Mouse (Mus musculus) G1E (cell line): ENCODE measurements around the gene Lctl. TPM values are rescaled to one million over a fixed set of nuclear protein-coding genes. Genes with fewer than 3 reads are reported as not detected.
A peak's percentile ranks its signal among the peaks of the same experiment; 100 is the strongest.
"Not testable (repeated sequence)": the region's sequence is repeated elsewhere in the genome, so short reads cannot be mapped to it uniquely, and the experiment has no call there.

Source experiments
- ATAC-seq: 2 replicates; pipeline ENCODE4 v1.8.0; 2016; ENCODE audit warnings: mild to moderate bottlenecking; ENCODE audit not compliant: insufficient number of reproducible peaks, poor library complexity, low FRiP score, severe bottlenecking; ENCODE audit errors: extremely low read depth
- DNase-seq: peaks from one replicate; pipeline ENCODE4 v3.0.0; 2012; ENCODE audit warnings: low spot score
- H3K27me3 ChIP-seq: 2 replicates; pipeline ENCODE4 v1.6.1; 2012; ENCODE audit warnings: mild to moderate bottlenecking, low read length, inconsistent platforms; ENCODE audit not compliant: insufficient read depth
- H3K36me3 ChIP-seq: replicated peaks from 2 replicates; pipeline ENCODE3; 2012; ENCODE audit warnings: mild to moderate bottlenecking, inconsistent platforms
- H3K4me1 ChIP-seq: 2 replicates; pipeline ENCODE4 v1.6.1; 2012; ENCODE audit warnings: low read depth, low read length, inconsistent platforms, mixed read lengths; ENCODE audit not compliant: insufficient read depth
- H3K4me3 ChIP-seq: 2 replicates; pipeline ENCODE4 v1.5.1; 2012; ENCODE audit warnings: low read depth, mild to moderate bottlenecking, inconsistent platforms, low read length, moderate library complexity, mixed read lengths
- H3K9me3 ChIP-seq: replicated peaks from 2 replicates; pipeline ENCODE4 v1.6.1; 2012; ENCODE audit warnings: inconsistent platforms
- CTCF ChIP-seq: IDR thresholded peaks from 2 replicates; pipeline ENCODE4 v1.5.1; 2012; ENCODE audit warnings: low read depth, low read length, inconsistent platforms, mixed read lengths
- GATA1 ChIP-seq: IDR thresholded peaks from 2 replicates; pipeline ENCODE4 v1.6.1; 2012; ENCODE audit warnings: borderline replicate concordance, low read length, inconsistent platforms, mixed read lengths
- GATA2 ChIP-seq: IDR thresholded peaks from 2 replicates; pipeline ENCODE4 v1.6.1; 2012; ENCODE audit warnings: low read depth, low read length, inconsistent platforms, borderline replicate concordance
- POLR2AphosphoS5 ChIP-seq: IDR thresholded peaks from 2 replicates; pipeline ENCODE4 v1.6.1; 2012; ENCODE audit warnings: low read depth, low read length, inconsistent platforms; ENCODE audit not compliant: insufficient replicate concordance
- TAL1 ChIP-seq: conservative IDR thresholded peaks from 2 replicates; pipeline ENCODE4 v1.6.1; 2012; ENCODE audit warnings: low read depth, low read length, inconsistent platforms, mixed read lengths
- polyA plus RNA-seq: library from polyadenylated mRNA; stranded (reverse); fragments of >175 nt; gene quantifications from 2 replicates; pipeline ENCODE4 v1.2.3, GENCODE M21; 2012
- total RNA-seq, 2 experiments: library from RNA; stranded (forward) in 1 of 2; stranded (reverse) in 1 of 2; fragments of 200-1000 nt in 1 of 2; fragments of >200 nt in 1 of 2; fragmentation: Nextera tagmentation in 1 of 2; gene quantifications; 2 replicates each; pipeline ENCODE4 v1.2.3; 2014 to 2017

Lctl gene
- total and polyA plus RNA-seq, 3 experiments, result not detected

- H3K36me3 ChIP-seq, result no peaks in the 10 kb centered on the region
- ATAC-seq (no peak), DNase-seq (no peak)
- H3K4me3 ChIP-seq, result no peak overlapping the region
- H3K27me3 ChIP-seq, result peaks cover 50% of the 10 kb centered on the region
- TF ChIP-seq TAL1, result no peak
- TF ChIP-seq GATA1, result no peak
- TF ChIP-seq GATA2, result no peak
- TF ChIP-seq CTCF, result no peak
- no peak for TF ChIP-seq POLR2AphosphoS5
- H3K4me1 ChIP-seq, result peaks cover 5% of the 10 kb centered on the region
- no peaks in the 10 kb centered on the region; the same call in 1 of the 2 replicates for H3K9me3 ChIP-seq
These were observed 8.4 kb downstream of the Lctl start for GRCm38 (mm10) chr9:64125307-64125706.

GRCm38 (mm10) chr9:64126121-64126520, 9.2 kb downstream of the Lctl start:
- no peak for ATAC-seq

GRCm38 (mm10) chr9:64131623-64132022, 14.7 kb downstream of the Lctl start:
- H3K36me3 ChIP-seq, result peaks cover 14% of the 10 kb centered on the region
- no peaks in the 10 kb centered on the region; the same call in 1 of the 2 replicates for H3K9me3 ChIP-seq
- H3K4me1 ChIP-seq, result no peaks in the 10 kb centered on the region
- no peak overlapping the region for H3K4me3 ChIP-seq
- DNase-seq (no peak), ATAC-seq (no peak)
- TF ChIP-seq POLR2AphosphoS5 (no peak), CTCF (no peak)
- peaks cover 7% of the 10 kb centered on the region for H3K27me3 ChIP-seq

More at GRCm38 (mm10) chr9:64126121-64126520, 9.2 kb downstream of the Lctl start:
- TF ChIP-seq GATA1 (no peak), POLR2AphosphoS5 (no peak), CTCF (no peak), TAL1 (no peak), GATA2 (no peak)
- Histone ChIP-seq H3K36me3 (no peaks in the 10 kb centered on the region), H3K4me1 (0 out of 2 replicates have a peak, but pooled peaks cover under 1% of the 10 kb centered on the region), H3K9me3 (no peaks in the 10 kb centered on the region; the same call in 1 of the 2 replicates), H3K4me3 (no peak overlapping the region), H3K27me3 (peaks cover 50% of the 10 kb centered on the region)
- DNase-seq, result no peak

GRCm38 (mm10) chr9:64138896-64139295, 21.9 kb downstream of the Lctl start:
- H3K36me3 ChIP-seq, result peaks cover 79% of the 10 kb centered on the region
- not testable (repeated sequence) for ATAC-seq, H3K4me1 ChIP-seq, DNase-seq, H3K27me3 ChIP-seq, H3K9me3 ChIP-seq, H3K4me3 ChIP-seq
- TF ChIP-seq CTCF, result peak; percentile 48

GRCm38 (mm10) chr9:64139879-64140278, 22.9 kb downstream of the Lctl start:
- H3K4me1 ChIP-seq, result no peaks in the 10 kb centered on the region
- H3K27me3 ChIP-seq, result no peaks in the 10 kb centered on the region
- H3K4me3 ChIP-seq, result no peak overlapping the region
- ATAC-seq, result no peak
- no peak for TF ChIP-seq CTCF
- no peak for TF ChIP-seq TAL1
- TF ChIP-seq POLR2AphosphoS5, result no peak
- no peak for TF ChIP-seq GATA2
- TF ChIP-seq GATA1, result no peak
- H3K9me3 ChIP-seq, result no peaks in the 10 kb centered on the region
- H3K36me3 ChIP-seq, result peaks cover 88% of the 10 kb centered on the region
- DNase-seq, result no peak

GRCm38 (mm10) chr9:64156641-64157040, 39.7 kb downstream of the Lctl start:
- no peak for ATAC-seq
- no peak for DNase-seq
- Histone ChIP-seq H3K27me3 (no peaks in the 10 kb centered on the region), H3K4me1 (peaks cover 2% of the 10 kb centered on the region; the same call in 1 of the 2 replicates), H3K4me3 (no peak overlapping the region), H3K9me3 (no peaks in the 10 kb centered on the region), H3K36me3 (peaks cover 96% of the 10 kb centered on the region)
- TF ChIP-seq POLR2AphosphoS5 (no peak), TAL1 (no peak), CTCF (no peak), GATA1 (no peak), GATA2 (no peak)

- Histone ChIP-seq H3K36me3 (peaks cover 92% of the 10 kb centered on the region), H3K4me1 (peaks cover 6% of the 10 kb centered on the region; the same call in 1 of the 2 replicates), H3K9me3 (no peaks in the 10 kb centered on the region), H3K4me3 (no peak overlapping the region), H3K27me3 (no peaks in the 10 kb centered on the region)
- ATAC-seq (no peak), DNase-seq (no peak)
- TF ChIP-seq TAL1 (no peak), GATA1 (no peak), CTCF (no peak), GATA2 (no peak), POLR2AphosphoS5 (no peak)
These were observed 43.5 kb downstream of the Lctl start for GRCm38 (mm10) chr9:64160471-64160870.

GRCm38 (mm10) chr9:64169967-64170366, 53.0 kb downstream of the Lctl start:
- not testable (repeated sequence) for H3K9me3 ChIP-seq, ATAC-seq, H3K4me3 ChIP-seq, DNase-seq, H3K27me3 ChIP-seq
- peaks cover 58% of the 10 kb centered on the region for H3K36me3 ChIP-seq
- H3K4me1 ChIP-seq, result peaks cover 26% of the 10 kb centered on the region
